Mouse (Mus musculus) spleen, adult 2 months (tissue): ENCODE results near the gene Olfr1458.

ENCODE experiments used
- CTCF ChIP-seq: fragments of 200-500 bp; IDR thresholded peaks from 2 replicates; pipeline ENCODE4 v1.5.1; 2011; ENCODE audit warnings: mild to moderate bottlenecking, inconsistent platforms; ENCODE audit not compliant: insufficient read depth, insufficient read length, insufficient replicate concordance; ENCODE audit errors: extremely low read depth
- POLR2A ChIP-seq: fragments of 200-500 bp; IDR thresholded peaks from 2 replicates; pipeline ENCODE4 v1.6.1; 2011; ENCODE audit warnings: low read depth, low read length, inconsistent platforms

DNA sequence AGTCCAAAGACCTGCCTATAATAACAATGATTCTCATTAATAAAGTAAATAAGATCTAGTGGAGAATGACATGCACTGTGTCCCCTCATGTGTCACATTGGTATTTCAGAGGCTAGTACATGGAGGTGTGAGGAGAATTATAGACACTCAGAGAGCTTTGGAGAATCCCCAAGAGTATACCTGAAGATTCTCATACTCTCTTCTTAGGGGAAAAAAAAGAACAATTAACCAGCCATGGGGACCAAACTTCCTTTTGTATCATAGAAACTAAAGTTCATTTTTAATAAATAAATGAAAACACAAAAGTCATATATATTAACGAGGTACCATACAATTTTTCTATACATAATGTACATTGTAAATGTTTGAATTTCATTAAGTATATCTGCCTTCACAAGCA is 42.9 kb upstream of the Olfr1458 start, which contains the start of gene Olfr1459:
- TF ChIP-seq POLR2A (no peak), CTCF (no peak)
